Mouse (Mus musculus) testis, adult 2 months (tissue): ENCODE measurements around the gene Phxr2. TPM values are rescaled to one million over a fixed set of nuclear protein-coding genes. Genes with fewer than 3 reads are reported as not detected.
"Not testable (repeated sequence)": the region's sequence is repeated elsewhere in the genome, so short reads cannot be mapped to it uniquely, and the experiment has no call there.

ENCODE experiments used
- H3K27ac ChIP-seq: fragments of 200-500 bp; 2 replicates; pipeline ENCODE4 v1.5.1; 2012; ENCODE audit warnings: low read depth, low read length; ENCODE audit not compliant: control insufficient read depth, insufficient read depth
- H3K27me3 ChIP-seq: fragments of 200-500 bp; 2 replicates; pipeline ENCODE4 v1.6.1; 2012; ENCODE audit warnings: mild to moderate bottlenecking, low read length, moderate library complexity; ENCODE audit not compliant: control insufficient read depth, insufficient read depth
- H3K36me3 ChIP-seq: fragments of 200-500 bp; 2 replicates; pipeline ENCODE4 v1.6.1; 2012; ENCODE audit warnings: mild to moderate bottlenecking, low read length; ENCODE audit not compliant: control insufficient read depth, insufficient read depth
- H3K4me1 ChIP-seq: fragments of 200-500 bp; 2 replicates; pipeline ENCODE4 v1.6.1; 2012; ENCODE audit warnings: low read length; ENCODE audit not compliant: control insufficient read depth, insufficient read depth
- H3K4me3 ChIP-seq: fragments of 200-500 bp; 2 replicates; pipeline ENCODE4 v1.5.1; 2012; ENCODE audit warnings: low read depth, mild to moderate bottlenecking, low read length, moderate library complexity, mixed read lengths; ENCODE audit not compliant: control insufficient read depth
- CTCF ChIP-seq: fragments of 200-500 bp; IDR thresholded peaks from 2 replicates; pipeline ENCODE4 v1.5.1; 2012; ENCODE audit warnings: low read depth, mild to moderate bottlenecking, inconsistent platforms, low read length, moderate library complexity; ENCODE audit not compliant: control insufficient read depth, insufficient read depth, insufficient replicate concordance
- POLR2A ChIP-seq: fragments of 200-500 bp; IDR thresholded peaks from 2 replicates; pipeline ENCODE4 v1.6.1; 2012; ENCODE audit warnings: low read depth, mild to moderate bottlenecking, inconsistent platforms, low read length, moderate library complexity; ENCODE audit not compliant: control insufficient read depth
- polyA plus RNA-seq: library from polyadenylated mRNA; depleted of rRNA; stranded (reverse); fragments of >200 nt; gene quantifications from 2 replicates; pipeline ENCODE4 v1.2.3, GENCODE M21; 2012

Gene Phxr2
- polyA plus RNA-seq, 1 experiment = not detected

DNA sequence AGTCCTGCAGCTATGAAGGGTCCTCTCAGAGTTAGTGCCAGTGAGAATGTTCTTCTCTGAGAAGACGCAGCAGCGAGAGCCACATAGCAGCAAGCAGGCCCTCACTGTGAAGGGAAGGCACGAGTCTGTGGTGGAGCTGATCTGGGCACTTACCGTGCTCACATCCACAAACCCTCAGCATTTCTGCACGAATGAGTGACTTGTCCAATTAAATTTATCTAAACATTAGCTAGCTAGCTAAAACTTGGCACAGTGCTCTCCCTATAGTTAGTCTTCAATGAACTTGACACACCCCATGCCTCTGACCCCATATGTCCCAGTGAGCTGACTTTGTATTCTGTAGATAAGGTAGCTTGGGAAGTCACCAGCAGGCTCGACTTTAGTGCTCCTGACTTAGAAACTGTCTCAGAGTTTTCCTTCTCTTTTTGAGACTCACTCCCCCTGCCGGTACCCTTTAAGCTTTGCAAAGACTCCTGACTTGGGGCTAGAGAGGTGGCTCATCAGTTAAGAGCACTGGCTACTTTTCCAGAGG is 39.7 kb upstream of the Phxr2 start:
- no peak for TF ChIP-seq CTCF
- no peak for TF ChIP-seq POLR2A
- H3K36me3 ChIP-seq = no peaks in the 10 kb centered on the region
- H3K27me3 ChIP-seq = no peaks in the 10 kb centered on the region
- no peak overlapping the region for H3K27ac ChIP-seq
- no peaks in the 10 kb centered on the region for H3K4me1 ChIP-seq
- no peak overlapping the region for H3K4me3 ChIP-seq

DNA sequence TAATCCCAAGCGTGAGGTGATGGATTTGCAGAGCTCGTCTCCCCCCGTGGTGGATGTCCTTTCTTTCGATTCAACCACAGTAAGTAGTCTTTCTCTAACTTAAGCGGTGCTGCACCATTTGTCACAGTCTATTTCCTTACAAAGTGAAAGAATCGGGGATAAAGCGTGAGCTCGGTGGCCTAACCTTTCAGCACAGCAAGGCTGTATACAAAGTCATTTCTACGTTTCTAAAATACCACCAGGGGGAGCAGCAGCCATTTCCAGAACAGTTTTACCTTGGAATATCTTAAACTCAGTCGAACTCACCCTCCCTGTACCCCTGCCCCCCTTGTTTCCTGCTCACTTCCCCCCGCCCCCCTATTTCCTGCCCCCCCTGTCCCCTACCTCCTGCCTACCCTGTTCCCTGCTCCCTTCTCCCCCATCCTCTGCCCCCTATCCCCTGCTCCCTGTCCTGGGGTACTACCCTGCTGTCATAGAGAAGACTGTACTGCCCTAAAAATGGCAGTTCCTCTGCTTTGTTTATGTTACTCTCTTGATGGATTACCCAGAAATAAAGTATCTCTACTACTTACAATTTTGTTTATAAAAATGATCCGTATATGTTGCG is 38.8 kb upstream of the Phxr2 start:
- H3K36me3 ChIP-seq = no peaks in the 10 kb centered on the region
- no peak overlapping the region for H3K4me3 ChIP-seq
- H3K4me1 ChIP-seq = no peaks in the 10 kb centered on the region
- TF ChIP-seq POLR2A = no peak
- TF ChIP-seq CTCF = no peak
- no peak overlapping the region for H3K27ac ChIP-seq
- H3K27me3 ChIP-seq = no peaks in the 10 kb centered on the region

DNA sequence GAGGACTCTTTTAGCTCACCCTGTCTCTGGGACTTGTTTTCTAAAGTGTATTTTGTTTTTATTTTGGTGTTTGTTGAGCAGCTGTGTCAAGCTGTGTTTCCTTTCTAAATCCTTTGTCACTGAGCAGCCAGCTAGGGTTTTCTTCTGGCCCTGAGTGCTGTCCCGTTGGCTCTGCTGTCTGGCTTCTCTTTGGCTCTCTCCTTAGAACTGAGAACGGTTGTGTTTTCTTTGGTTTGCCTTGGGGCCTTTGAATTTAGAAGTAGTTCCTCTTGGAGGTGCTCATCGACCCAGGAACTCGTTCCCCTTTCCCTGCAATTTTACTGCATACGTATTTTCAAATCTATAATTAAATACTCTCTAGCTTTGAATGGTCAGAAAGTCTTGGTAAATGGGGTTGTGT is 36.9 kb upstream of the Phxr2 start:
- H3K4me1 ChIP-seq = no peaks in the 10 kb centered on the region
- H3K36me3 ChIP-seq = no peaks in the 10 kb centered on the region
- H3K4me3 ChIP-seq = no peak overlapping the region
- H3K27me3 ChIP-seq = no peaks in the 10 kb centered on the region
- no peak overlapping the region for H3K27ac ChIP-seq
- TF ChIP-seq POLR2A = no peak
- no peak for TF ChIP-seq CTCF

DNA sequence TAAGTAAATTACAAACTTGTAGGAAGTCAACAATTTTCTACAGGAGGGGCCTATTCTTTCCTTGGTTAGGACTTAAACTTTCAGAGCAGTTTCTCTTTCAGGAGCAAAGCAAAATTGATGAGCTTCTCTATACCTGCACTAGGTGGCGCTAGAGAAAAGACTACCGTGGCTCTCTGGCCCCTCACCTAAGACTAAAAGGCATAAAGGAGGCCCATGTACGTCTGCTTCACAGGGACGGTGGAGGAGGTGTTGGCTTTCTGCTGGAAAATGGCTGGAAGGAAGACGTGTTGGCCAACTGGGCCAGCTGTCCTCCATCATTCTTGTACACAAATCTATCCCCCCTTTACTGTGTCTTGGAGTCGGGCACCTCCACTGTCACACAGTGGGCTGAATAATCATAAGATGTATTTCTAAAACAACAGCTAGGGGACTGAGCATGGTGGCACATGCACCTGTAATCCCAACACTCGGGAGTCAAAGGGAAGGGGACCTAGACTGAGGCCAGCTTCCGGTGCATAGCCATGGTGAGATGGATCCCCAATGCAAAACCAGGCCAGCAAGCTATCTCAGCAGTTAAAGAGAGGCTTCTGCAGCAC is 36.0 kb upstream of the Phxr2 start:
- H3K4me3 ChIP-seq = no peak overlapping the region
- no peak overlapping the region for H3K27ac ChIP-seq
- H3K36me3 ChIP-seq = no peaks in the 10 kb centered on the region
- no peaks in the 10 kb centered on the region for H3K27me3 ChIP-seq
- TF ChIP-seq CTCF (peak; percentile 38; the same call in 1 of the 2 replicates), POLR2A (no peak)
- H3K4me1 ChIP-seq = no peaks in the 10 kb centered on the region

DNA sequence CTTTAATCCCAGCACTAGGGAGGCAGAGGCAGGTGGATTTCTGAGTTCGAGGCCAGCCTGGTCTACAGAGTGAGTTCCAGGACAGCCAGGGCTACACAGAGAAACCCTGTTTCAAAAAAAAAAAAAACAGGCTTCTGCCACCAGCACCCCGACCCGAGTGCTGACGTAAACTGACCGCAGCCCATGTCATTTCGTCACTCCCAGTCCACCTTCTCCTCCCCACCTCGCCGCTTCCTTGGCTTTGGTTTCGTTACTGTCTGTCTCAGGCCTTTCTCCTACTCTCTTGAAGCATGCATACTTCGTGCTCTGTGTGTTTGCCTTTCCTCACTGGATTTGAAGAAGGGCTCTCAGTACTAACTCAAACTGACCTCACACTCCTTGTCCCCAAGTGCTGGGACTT is 31.6 kb upstream of the Phxr2 start:
- not testable (repeated sequence) for H3K4me3 ChIP-seq, H3K27ac ChIP-seq

DNA sequence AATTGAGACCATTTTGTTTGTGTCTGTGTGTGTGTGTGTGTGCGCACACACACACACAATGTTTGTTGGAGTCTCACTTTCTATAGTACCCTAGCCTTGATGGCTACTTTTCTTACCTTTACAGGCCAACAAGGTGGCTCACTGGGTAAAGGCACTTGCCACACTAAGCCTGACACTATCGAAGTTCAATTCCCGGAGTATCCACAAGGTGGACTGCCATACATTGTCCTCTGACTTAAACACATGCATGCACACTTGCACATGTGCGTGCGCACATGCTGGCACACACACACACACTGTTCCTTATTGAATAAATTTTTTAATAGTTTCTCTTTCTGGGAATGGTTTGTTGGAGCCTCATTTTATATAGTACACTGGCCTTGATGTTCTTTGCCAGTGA is 30.7 kb upstream of the Phxr2 start:
- no peaks in the 10 kb centered on the region for H3K4me1 ChIP-seq
- H3K27me3 ChIP-seq = no peaks in the 10 kb centered on the region
- TF ChIP-seq CTCF (no peak), POLR2A (no peak)
- H3K4me3 ChIP-seq = no peak overlapping the region
- no peaks in the 10 kb centered on the region for H3K36me3 ChIP-seq
- no peak overlapping the region for H3K27ac ChIP-seq

More for the DNA sequence above, 31.6 kb upstream of the Phxr2 start:
- H3K4me1 ChIP-seq, H3K36me3 ChIP-seq, H3K27me3 ChIP-seq: not testable (repeated sequence)

DNA sequence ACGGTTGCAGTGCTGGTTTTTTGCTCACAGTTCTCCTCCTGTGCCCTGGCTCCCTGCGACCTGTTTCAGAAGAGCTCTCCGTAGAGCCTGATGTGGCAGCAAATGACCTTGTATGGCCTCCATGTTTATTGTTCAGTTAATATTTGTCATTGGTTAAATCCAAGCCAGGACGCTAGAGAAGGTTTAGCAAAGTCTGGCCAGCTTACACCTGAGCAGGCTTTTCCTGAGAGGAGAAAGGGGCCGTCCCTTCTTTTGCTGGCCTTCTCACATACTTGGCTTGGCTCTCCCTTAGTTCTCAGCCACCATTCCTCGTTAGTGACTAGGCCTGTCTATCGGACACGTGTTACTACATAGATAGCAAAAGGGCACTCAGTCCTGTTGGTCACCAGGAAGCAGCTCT is 28.5 kb upstream of the Phxr2 start:
- TF ChIP-seq POLR2A = no peak
- TF ChIP-seq CTCF = no peak
- H3K36me3 ChIP-seq = no peaks in the 10 kb centered on the region
- H3K27me3 ChIP-seq = no peaks in the 10 kb centered on the region
- H3K4me1 ChIP-seq = no peaks in the 10 kb centered on the region
- no peak overlapping the region for H3K4me3 ChIP-seq
- no peak overlapping the region for H3K27ac ChIP-seq
